Mouse (Mus musculus) activated CD4-positive, CD25-positive, alpha-beta regulatory T cell, adult 4 months (primary cell): ENCODE results near the gene Etnk2. TPM values are rescaled to one million over a fixed set of nuclear protein-coding genes. Genes with fewer than 3 reads are reported as not detected.

Experiments used
- ATAC-seq: one replicate; pipeline ENCODE4 v1.8.0; 2017
- polyA plus RNA-seq, 2 experiments: library from polyadenylated mRNA; unstranded; fragments of 100-300 nt; shearing (Covaris generic); gene quantifications; one replicate each; pipeline ENCODE4 v1.2.1; 2017

The Etnk2 gene
- polyA plus RNA-seq, 2 experiments from 2014 or later = 0.20 TPM; not detected in 1

- ATAC-seq = no peak
Observed at GRCm38 (mm10) chr1:133418164-133418800, 54.9 kb downstream of the Etnk2 start.

GRCm38 (mm10) chr1:133419178-133419834 lies 55.9 kb downstream of the Etnk2 start:
- no peak for ATAC-seq

- ATAC-seq = no peak
Observed at GRCm38 (mm10) chr1:133420491-133420890, 57.1 kb downstream of the Etnk2 start.

- ATAC-seq = no peak
Observed at GRCm38 (mm10) chr1:133421061-133421460, 57.7 kb downstream of the Etnk2 start.

- ATAC-seq = no peak
Observed at GRCm38 (mm10) chr1:133421975-133422570, 58.7 kb downstream of the Etnk2 start.

GRCm38 (mm10) chr1:133422615-133423161 lies 59.3 kb downstream of the Etnk2 start:
- no peak for ATAC-seq

GRCm38 (mm10) chr1:133423166-133423542 lies 59.8 kb downstream of the Etnk2 start:
- no peak for ATAC-seq

- no peak for ATAC-seq
Observed at GRCm38 (mm10) chr1:133423543-133424480, 60.4 kb downstream of the Etnk2 start, which contains the start of gene Sox13. Gene Sox13, minus strand, starts transcription at chr1:133424377.

GRCm38 (mm10) chr1:133424547-133425140 lies 61.3 kb downstream of the Etnk2 start:
- no peak for ATAC-seq

Other genes with a start within 250 kb of the Etnk2 start
- 10 to 100 TPM; 21.7 to 22.4 TPM for gene Ppp1r15b, start 232.4 kb upstream of the Etnk2 start, polyA plus RNA-seq
- under 1 TPM in 1 of 2 experiments, not detected in 1; 0.06 TPM for gene Plekha6, start 199.4 kb upstream of the Etnk2 start, polyA plus RNA-seq
- gene Golt1a, start 53.8 kb upstream of the Etnk2 start, polyA plus RNA-seq = not detected
- gene Kiss1, start 41.7 kb upstream of the Etnk2 start, polyA plus RNA-seq = not detected
- gene Ren1, start 13.1 kb upstream of the Etnk2 start, polyA plus RNA-seq = not detected
- gene Sox13, start 60.8 kb downstream of the Etnk2 start, polyA plus RNA-seq = not detected
- 100 to 1,000 TPM; 402 to 505 TPM for gene Snrpe, start 246.7 kb downstream of the Etnk2 start, polyA plus RNA-seq